Mouse (Mus musculus) G1E (cell line): ENCODE data around the gene Hes3.

Source experiments
- CTCF ChIP-seq: IDR thresholded peaks from 2 replicates; pipeline ENCODE4 v1.5.1; 2012; ENCODE audit warnings: low read depth, low read length, inconsistent platforms, mixed read lengths
- GATA1 ChIP-seq: IDR thresholded peaks from 2 replicates; pipeline ENCODE4 v1.6.1; 2012; ENCODE audit warnings: borderline replicate concordance, low read length, inconsistent platforms, mixed read lengths
- GATA2 ChIP-seq: IDR thresholded peaks from 2 replicates; pipeline ENCODE4 v1.6.1; 2012; ENCODE audit warnings: low read depth, low read length, inconsistent platforms, borderline replicate concordance
- POLR2AphosphoS5 ChIP-seq: IDR thresholded peaks from 2 replicates; pipeline ENCODE4 v1.6.1; 2012; ENCODE audit warnings: low read depth, low read length, inconsistent platforms; ENCODE audit not compliant: insufficient replicate concordance
- TAL1 ChIP-seq: conservative IDR thresholded peaks from 2 replicates; pipeline ENCODE4 v1.6.1; 2012; ENCODE audit warnings: low read depth, low read length, inconsistent platforms, mixed read lengths

GRCm38 (mm10) chr4:152291562-152291961 lies at the start of gene Hes3:
- TF ChIP-seq CTCF (no peak), TAL1 (no peak), GATA2 (no peak), GATA1 (no peak), POLR2AphosphoS5 (no peak)
